Mouse (Mus musculus): Measurements from ENCODE around the gene Thrb. TPM values are rescaled to one million over a fixed set of nuclear protein-coding genes. Genes with fewer than 3 reads are reported as not detected.

Thrb gene
- polyA plus RNA-seq (2016; fragmentation: Nextera tagmentation; extraction: Ambion mirVana): 0.64 and 0.96 TPM in 2 replicates

DNA sequence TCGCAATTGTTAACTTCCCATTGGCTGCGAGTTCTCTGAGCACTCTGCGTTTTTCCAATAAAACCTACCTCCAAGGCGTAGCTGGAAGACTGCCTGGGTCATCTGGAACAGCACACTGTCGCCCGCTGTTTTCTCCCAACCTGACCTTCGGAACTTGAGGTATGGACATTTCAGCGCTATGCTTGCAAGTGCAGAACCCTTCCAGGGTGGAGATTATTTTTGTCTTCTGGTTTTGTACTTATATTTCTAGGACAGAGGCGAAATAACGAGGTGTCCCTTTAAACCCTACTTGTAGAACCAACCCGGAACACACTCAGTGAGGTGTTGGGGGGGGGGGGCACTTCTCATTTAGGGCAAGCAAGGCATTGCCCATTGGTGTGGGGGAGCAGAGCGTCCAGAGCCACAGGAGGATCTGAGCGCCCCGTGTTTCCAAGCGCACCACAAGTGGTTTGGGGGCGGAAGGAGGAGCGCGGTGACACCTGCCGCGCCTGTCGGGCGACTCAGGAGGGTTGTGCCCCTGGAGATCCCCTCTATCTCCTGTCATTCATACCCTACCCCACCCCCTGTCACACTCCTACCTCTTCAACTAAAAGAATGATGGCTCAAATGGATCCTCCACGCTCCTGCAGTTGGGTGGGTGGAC is at the start of gene Thrb:
TSS of gene Thrb (plus strand) at position 576 of the 643 bp plus-strand sequence.
- Histone ChIP-seq H3K9ac (peak within 1 kb of the TSS; percentile 74), H3K27me3 (replicated peaks) (peaks cover 13% of the 10 kb centered on the region), H3K36me3 (no peaks in the 10 kb centered on the region), H3K4me2 (peak within 1 kb of the TSS; percentile 100), H3K4me1 (replicated peaks) (0 out of 2 replicates have a peak, but pooled peaks cover 4% of the 10 kb centered on the region), H3K9me3 (replicated peaks) (no peaks in the 10 kb centered on the region), H3K27ac (ENCODE audit: poor library complexity, severe bottlenecking) (no peak within 1 kb of the TSS), H3K4me3 (peak within 1 kb of the TSS; percentile 71)
- no peak for ATAC-seq (ENCODE audit: insufficient number of reproducible peaks, low FRiP score)
- 2% methylated on average over 23 of the region's 23 CpGs for WGBS

DNA sequence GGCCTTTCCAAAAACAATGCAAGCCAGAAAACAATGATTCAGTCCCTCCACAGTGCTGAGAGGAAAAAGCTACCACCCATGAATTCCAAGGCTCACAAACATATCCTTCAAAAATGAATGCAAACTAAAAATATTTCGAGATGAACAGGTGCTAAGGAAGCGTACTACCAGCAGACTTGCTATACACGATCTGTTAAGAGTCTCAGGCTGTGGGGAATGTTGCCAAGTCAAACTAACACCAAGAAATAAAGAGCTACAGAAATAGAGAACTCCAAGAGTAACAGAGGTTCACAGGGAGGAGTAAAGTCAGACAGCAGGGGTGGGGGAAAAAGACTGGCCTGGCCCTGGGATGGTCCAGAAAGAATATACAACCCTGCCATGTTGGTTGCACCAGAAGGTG is 38.4 kb upstream of the Thrb start:
- H3K4me1 ChIP-seq (replicated peaks): 0 out of 2 replicates have a peak, but pooled peaks cover 3% of the 10 kb centered on the region
- H3K27ac ChIP-seq (ENCODE audit: poor library complexity, severe bottlenecking): no peak overlapping the region
- 60% methylated on average over 3 of the region's 3 CpGs for WGBS
- H3K36me3 ChIP-seq: no peaks in the 10 kb centered on the region
- no peak overlapping the region for H3K9ac ChIP-seq
- H3K27me3 ChIP-seq (replicated peaks): no peaks in the 10 kb centered on the region
- no peak overlapping the region for H3K4me3 ChIP-seq
- no peaks in the 10 kb centered on the region for H3K9me3 ChIP-seq (replicated peaks)
- no peak for ATAC-seq (ENCODE audit: insufficient number of reproducible peaks, low FRiP score)
- no peak overlapping the region for H3K4me2 ChIP-seq

GRCm38 (mm10) chr14:17623936-17624335 is 36.1 kb upstream of the Thrb start:
- H3K9me3 ChIP-seq (replicated peaks): no peaks in the 10 kb centered on the region
- no peak overlapping the region for H3K9ac ChIP-seq
- H3K4me1 ChIP-seq (replicated peaks): 0 out of 2 replicates have a peak, but pooled peaks cover under 1% of the 10 kb centered on the region
- no peak for ATAC-seq (ENCODE audit: insufficient number of reproducible peaks, low FRiP score)
- H3K27ac ChIP-seq (ENCODE audit: poor library complexity, severe bottlenecking): no peak overlapping the region
- H3K27me3 ChIP-seq (replicated peaks): no peaks in the 10 kb centered on the region
- H3K4me2 ChIP-seq: no peak overlapping the region
- H3K4me3 ChIP-seq: no peak overlapping the region
- WGBS: 66% methylated on average over 2 of the region's 2 CpGs
- H3K36me3 ChIP-seq: no peaks in the 10 kb centered on the region

DNA sequence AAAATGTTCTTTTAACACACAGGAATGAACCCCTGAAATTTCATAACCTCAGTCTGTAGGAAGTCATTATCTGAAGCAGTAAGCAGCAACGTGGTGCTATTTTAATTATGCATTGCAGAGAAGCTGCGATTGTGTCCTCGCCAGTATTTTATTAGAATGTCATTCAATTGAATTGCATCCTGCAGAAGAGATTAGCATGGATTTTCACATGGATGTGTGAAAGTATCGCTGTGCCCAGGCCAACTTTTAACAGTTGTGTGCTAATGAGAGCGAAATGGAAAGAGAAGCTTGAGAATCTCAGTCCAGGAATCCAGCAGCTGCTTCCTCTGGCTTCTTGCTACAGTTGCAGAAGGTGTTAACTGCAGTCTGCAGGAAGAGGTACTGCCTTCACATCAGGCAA is 30.8 kb upstream of the Thrb start:
- H3K9me3 ChIP-seq (replicated peaks): no peaks in the 10 kb centered on the region
- H3K36me3 ChIP-seq: no peaks in the 10 kb centered on the region
- ATAC-seq (ENCODE audit: insufficient number of reproducible peaks, low FRiP score): no peak
- no peak overlapping the region for H3K9ac ChIP-seq
- 44% methylated on average over 5 of the region's 5 CpGs for WGBS
- H3K27ac ChIP-seq (ENCODE audit: poor library complexity, severe bottlenecking): no peak overlapping the region
- peaks cover 8% of the 10 kb centered on the region for H3K4me1 ChIP-seq (replicated peaks)
- no peak overlapping the region for H3K4me2 ChIP-seq
- no peaks in the 10 kb centered on the region for H3K27me3 ChIP-seq (replicated peaks)
- no peak overlapping the region for H3K4me3 ChIP-seq

DNA sequence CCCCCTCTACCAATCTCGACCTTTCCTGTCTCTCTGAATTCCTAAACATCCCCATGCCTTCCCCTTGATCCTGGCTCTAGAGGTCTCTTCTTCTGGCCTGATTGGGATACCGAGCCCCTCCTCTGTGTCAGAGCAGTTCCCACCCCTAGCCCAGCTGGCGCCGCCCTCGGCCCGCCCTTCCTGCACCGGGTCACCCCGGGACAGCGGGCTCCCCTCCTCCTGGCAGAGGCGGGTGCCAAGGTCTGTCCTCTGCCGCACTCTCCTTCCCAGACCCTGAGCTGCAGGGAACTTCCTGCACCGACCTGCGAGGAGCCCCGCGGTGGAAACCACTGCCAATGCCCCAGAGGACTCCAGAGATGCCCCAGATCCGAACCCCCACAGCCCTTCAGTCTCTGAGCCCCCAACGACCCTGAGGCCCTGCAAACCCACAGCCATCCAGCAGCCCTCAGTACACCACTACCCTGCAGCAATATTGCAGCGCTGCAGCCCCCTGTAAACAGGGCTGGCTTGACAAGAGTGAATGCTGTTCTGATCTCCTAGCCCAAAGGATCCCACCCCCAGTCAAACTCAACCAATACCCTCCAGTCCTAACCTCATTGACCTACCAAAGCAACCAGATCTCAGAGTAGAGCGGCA is 27.1 kb upstream of the Thrb start:
- Histone ChIP-seq H3K9me3 (replicated peaks) (no peaks in the 10 kb centered on the region), H3K27me3 (replicated peaks) (no peaks in the 10 kb centered on the region), H3K4me1 (replicated peaks) (peaks cover 8% of the 10 kb centered on the region), H3K4me3 (peak overlapping the region; percentile 31), H3K4me2 (peak overlapping the region; percentile 59), H3K9ac (no peak overlapping the region), H3K36me3 (no peaks in the 10 kb centered on the region), H3K27ac (ENCODE audit: poor library complexity, severe bottlenecking) (no peak overlapping the region)
- 5% methylated on average over 17 of the region's 19 CpGs for WGBS
- peak; percentile 53; the same call in 1 of the 2 replicates for ATAC-seq (ENCODE audit: insufficient number of reproducible peaks, low FRiP score)

DNA sequence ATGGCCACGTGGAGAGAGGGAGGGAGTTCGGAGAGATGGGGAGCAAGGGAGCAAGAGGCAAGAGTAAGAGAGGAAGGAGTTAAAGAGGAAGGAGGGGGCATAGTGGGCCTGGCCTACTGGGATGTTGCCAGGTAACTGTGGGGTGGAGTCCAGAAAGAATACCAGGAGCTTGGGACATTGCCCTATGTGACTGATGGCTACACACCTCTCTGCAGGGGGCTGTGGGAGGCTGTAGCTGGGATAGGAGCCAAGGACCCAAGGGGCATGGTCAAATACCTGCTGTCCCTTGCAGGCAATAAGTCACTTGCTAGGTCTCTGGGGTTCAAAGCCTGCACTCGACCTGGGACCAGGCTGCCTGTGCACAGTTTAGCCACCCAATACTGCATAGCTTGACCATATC is 23.1 kb upstream of the Thrb start:
- H3K4me1 ChIP-seq (replicated peaks): peaks cover 8% of the 10 kb centered on the region
- H3K4me2 ChIP-seq: no peak overlapping the region
- no peaks in the 10 kb centered on the region for H3K36me3 ChIP-seq
- no peaks in the 10 kb centered on the region; the same call in 1 of the 2 replicates for H3K27me3 ChIP-seq (replicated peaks)
- no peak for ATAC-seq (ENCODE audit: insufficient number of reproducible peaks, low FRiP score)
- H3K9me3 ChIP-seq (replicated peaks): no peaks in the 10 kb centered on the region
- H3K9ac ChIP-seq: no peak overlapping the region
- H3K27ac ChIP-seq (ENCODE audit: poor library complexity, severe bottlenecking): no peak overlapping the region
- H3K4me3 ChIP-seq: no peak overlapping the region
- 62% methylated on average over 3 of the region's 3 CpGs for WGBS

- Histone ChIP-seq H3K4me1 (replicated peaks) (no peaks in the 10 kb centered on the region), H3K36me3 (no peaks in the 10 kb centered on the region), H3K4me2 (no peak overlapping the region), H3K9ac (no peak overlapping the region), H3K4me3 (no peak overlapping the region), H3K27ac (ENCODE audit: poor library complexity, severe bottlenecking) (no peak overlapping the region), H3K9me3 (replicated peaks) (no peaks in the 10 kb centered on the region), H3K27me3 (replicated peaks) (no peaks in the 10 kb centered on the region; the same call in 1 of the 2 replicates)
- 55% methylated on average over 3 of the region's 3 CpGs for WGBS
- no peak for ATAC-seq (ENCODE audit: insufficient number of reproducible peaks, low FRiP score)
These were observed 18.3 kb upstream of the Thrb start for GRCm38 (mm10) chr14:17641770-17642169.

- H3K4me3 ChIP-seq: no peak overlapping the region
- H3K36me3 ChIP-seq: no peaks in the 10 kb centered on the region
- WGBS: 75% methylated on average over 5 of the region's 5 CpGs
- no peak overlapping the region for H3K27ac ChIP-seq (ENCODE audit: poor library complexity, severe bottlenecking)
- no peaks in the 10 kb centered on the region; the same call in 1 of the 2 replicates for H3K27me3 ChIP-seq (replicated peaks)
- H3K9me3 ChIP-seq (replicated peaks): 0 out of 2 replicates have a peak, but pooled peaks cover 2% of the 10 kb centered on the region
- H3K9ac ChIP-seq: no peak overlapping the region
- 0 out of 2 replicates have a peak, but pooled peaks cover 4% of the 10 kb centered on the region for H3K4me1 ChIP-seq (replicated peaks)
- H3K4me2 ChIP-seq: no peak overlapping the region
- ATAC-seq (ENCODE audit: insufficient number of reproducible peaks, low FRiP score): no peak
These were observed 5.0 kb upstream of the Thrb start for GRCm38 (mm10) chr14:17655084-17655483.

DNA sequence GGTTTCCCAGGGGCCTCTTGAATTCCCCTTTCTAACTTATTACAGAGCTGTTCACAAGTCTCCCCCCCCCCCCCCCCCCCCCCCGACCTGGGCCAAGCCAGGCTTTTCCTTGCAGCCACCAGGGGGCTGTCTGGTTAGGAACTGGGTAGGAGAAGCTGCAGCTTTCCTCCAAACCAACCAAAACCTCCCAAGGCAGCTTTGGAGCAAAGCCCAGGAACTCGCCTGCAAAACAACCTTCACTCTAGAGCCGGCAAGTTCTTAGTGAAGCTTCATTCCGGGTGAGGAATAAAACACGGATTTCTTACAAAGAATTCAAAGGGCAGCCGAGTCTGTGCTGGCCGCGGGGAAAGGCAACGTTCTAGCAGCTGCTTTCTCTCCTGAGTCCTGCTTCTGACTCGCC is 1.0 kb upstream of the Thrb start:
- Histone ChIP-seq H3K27ac (ENCODE audit: poor library complexity, severe bottlenecking) (no peak overlapping the region), H3K4me2 (peak overlapping the region; percentile 100), H3K9me3 (replicated peaks) (no peaks in the 10 kb centered on the region), H3K36me3 (no peaks in the 10 kb centered on the region), H3K4me1 (replicated peaks) (0 out of 2 replicates have a peak, but pooled peaks cover 4% of the 10 kb centered on the region), H3K4me3 (peak overlapping the region; percentile 71), H3K9ac (peak overlapping the region; percentile 60; the same call in 1 of the 2 replicates), H3K27me3 (replicated peaks) (peaks cover 13% of the 10 kb centered on the region)
- 0% methylated on average over 9 of the region's 10 CpGs for WGBS
- ATAC-seq (ENCODE audit: insufficient number of reproducible peaks, low FRiP score): peak; percentile 52; the same call in 1 of the 2 replicates

GRCm38 (mm10) chr14:17660329-17661099 is 453 bp downstream of the Thrb start:
- peak overlapping the region; percentile 100 for H3K4me2 ChIP-seq
- H3K9me3 ChIP-seq (replicated peaks): no peaks in the 10 kb centered on the region
- under 1% methylated on average over 82 of the region's 82 CpGs for WGBS
- ATAC-seq (ENCODE audit: insufficient number of reproducible peaks, low FRiP score): peak; percentile 91
- H3K36me3 ChIP-seq: no peaks in the 10 kb centered on the region
- no peak overlapping the region for H3K27ac ChIP-seq (ENCODE audit: poor library complexity, severe bottlenecking)
- H3K4me1 ChIP-seq (replicated peaks): 0 out of 2 replicates have a peak, but pooled peaks cover 4% of the 10 kb centered on the region
- peaks cover 13% of the 10 kb centered on the region for H3K27me3 ChIP-seq (replicated peaks)
- peak overlapping the region; percentile 71 for H3K4me3 ChIP-seq
- peak overlapping the region; percentile 74 for H3K9ac ChIP-seq

- peak; percentile 15; the same call in 1 of the 2 replicates for ATAC-seq (ENCODE audit: insufficient number of reproducible peaks, low FRiP score)
- peak overlapping the region; percentile 71 for H3K4me3 ChIP-seq
- H3K36me3 ChIP-seq: no peaks in the 10 kb centered on the region
- peak overlapping the region; percentile 100 for H3K4me2 ChIP-seq
- H3K27me3 ChIP-seq (replicated peaks): peaks cover 13% of the 10 kb centered on the region
- no peaks in the 10 kb centered on the region for H3K9me3 ChIP-seq (replicated peaks)
- 0% methylated on average over 16 of the region's 16 CpGs for WGBS
- no peak overlapping the region for H3K27ac ChIP-seq (ENCODE audit: poor library complexity, severe bottlenecking)
- 0 out of 2 replicates have a peak, but pooled peaks cover 4% of the 10 kb centered on the region for H3K4me1 ChIP-seq (replicated peaks)
- peak overlapping the region; percentile 74 for H3K9ac ChIP-seq
These were observed 1.1 kb downstream of the Thrb start for GRCm38 (mm10) chr14:17661100-17661521.

Data from heart, embryonic 12.5 days (tissue).